Mouse (Mus musculus) stomach, embryonic 16.5 days (tissue): Measurements from ENCODE around the gene Cacna1g. TPM values are rescaled to one million over a fixed set of nuclear protein-coding genes. Genes with fewer than 3 reads are reported as not detected.
"Not testable (repeated sequence)": the region's sequence is repeated elsewhere in the genome, so short reads cannot be mapped to it uniquely, and the experiment has no call there.

Experiments
- ATAC-seq: fragments of 200-750 bp; cut with Nextera tagmentation; 2 replicates; pipeline ENCODE4 v1.8.0; 2017; ENCODE audit warnings: moderate number of reproducible peaks, moderate TSS enrichment; ENCODE audit not compliant: insufficient read depth, low FRiP score
- H3K27ac ChIP-seq: fragments of 300-500 bp; sonication (generic); 2 replicates; pipeline ENCODE4 v1.5.1; 2014; ENCODE audit warnings: low read length
- H3K27me3 ChIP-seq: fragments of 300-500 bp; sonication (generic); 2 replicates; pipeline ENCODE4 v1.6.1; 2014; ENCODE audit warnings: low read length, control low read depth, mixed read lengths; ENCODE audit not compliant: control insufficient read depth, insufficient read depth
- H3K36me3 ChIP-seq: fragments of 300-500 bp; sonication (generic); 2 replicates; pipeline ENCODE4 v1.6.1; 2014; ENCODE audit warnings: low read length; ENCODE audit not compliant: control insufficient read depth, insufficient read depth
- H3K4me1 ChIP-seq: fragments of 300-500 bp; sonication (generic); 2 replicates; pipeline ENCODE4 v1.6.1; 2014; ENCODE audit warnings: low read length, control low read depth, mixed read lengths; ENCODE audit not compliant: control insufficient read depth, insufficient read depth
- H3K4me2 ChIP-seq: fragments of 300-500 bp; sonication (generic); 2 replicates; pipeline ENCODE4 v1.6.1; 2014; ENCODE audit warnings: low read depth, low read length, mixed read lengths
- H3K4me3 ChIP-seq: fragments of 300-500 bp; sonication (generic); replicated peaks from 2 replicates; pipeline ENCODE4 v1.5.1; 2014; ENCODE audit warnings: mild to moderate bottlenecking, low read length
- H3K9ac ChIP-seq: fragments of 300-500 bp; sonication (generic); 2 replicates; pipeline ENCODE4 v1.6.1; 2014; ENCODE audit warnings: low read length
- H3K9me3 ChIP-seq: fragments of 300-500 bp; sonication (generic); replicated peaks from 2 replicates; pipeline ENCODE4 v1.6.1; 2016; ENCODE audit warnings: low read length, control low read depth; ENCODE audit not compliant: control insufficient read depth
- WGBS: fragments of 180-500 bp; shearing (Covaris S2); extraction: QIAGEN DNeasy Blood & Tissue Kit; methylation state at CpG from one replicate; pipeline ENCODE4 v1.1.7; 2014; 5-methylcytosine and 5-hydroxymethylcytosine counted together
- polyA plus RNA-seq: library from polyadenylated mRNA; unstranded; fragments of >200 nt; fragmentation: Nextera tagmentation; extraction: Ambion mirVana; gene quantifications from 2 replicates; pipeline ENCODE4 v1.2.1, GENCODE M21; 2015

Cacna1g gene
- polyA plus RNA-seq, 1 experiment from 2014 or later, result 7.9 TPM

- ATAC-seq, result no peak
Measured at GRCm38 (mm10) chr11:94407803-94408321, 66.1 kb downstream of the Cacna1g start.

GRCm38 (mm10) chr11:94405348-94405747 is 68.7 kb downstream of the Cacna1g start:
- H3K4me2 ChIP-seq, result no peak overlapping the region
- no peaks in the 10 kb centered on the region for H3K36me3 ChIP-seq
- no peak for ATAC-seq
- no peak overlapping the region for H3K4me3 ChIP-seq
- no peak overlapping the region for H3K9ac ChIP-seq
- no peaks in the 10 kb centered on the region for H3K9me3 ChIP-seq
- H3K27ac ChIP-seq, result no peak overlapping the region
- 54% methylated on average over 6 of the region's 6 CpGs for WGBS
- peaks cover 35% of the 10 kb centered on the region for H3K4me1 ChIP-seq
- no peaks in the 10 kb centered on the region for H3K27me3 ChIP-seq

More at GRCm38 (mm10) chr11:94407803-94408321, 66.1 kb downstream of the Cacna1g start:
- H3K9ac ChIP-seq, result no peak overlapping the region
- no peaks in the 10 kb centered on the region for H3K27me3 ChIP-seq
- no peaks in the 10 kb centered on the region for H3K36me3 ChIP-seq
- peaks cover 35% of the 10 kb centered on the region for H3K4me1 ChIP-seq
- no peak overlapping the region for H3K4me2 ChIP-seq
- H3K27ac ChIP-seq, result no peak overlapping the region
- H3K4me3 ChIP-seq, result no peak overlapping the region
- 46% methylated on average over 11 of the region's 11 CpGs for WGBS
- no peaks in the 10 kb centered on the region for H3K9me3 ChIP-seq

- peaks cover 35% of the 10 kb centered on the region for H3K4me1 ChIP-seq
- H3K9me3 ChIP-seq, result no peaks in the 10 kb centered on the region
- no peaks in the 10 kb centered on the region for H3K36me3 ChIP-seq
- peak; percentile 79 for ATAC-seq
- no peak overlapping the region; the same call in 1 of the 2 replicates for H3K9ac ChIP-seq
- 23% methylated on average over 11 of the region's 11 CpGs for WGBS
- no peak overlapping the region for H3K4me3 ChIP-seq
- H3K27me3 ChIP-seq, result no peaks in the 10 kb centered on the region
- H3K4me2 ChIP-seq, result 0 out of 2 replicates have a peak overlapping the region, but pooled peaks have one; percentile 12
- H3K27ac ChIP-seq, result peak overlapping the region; percentile 67; the same call in 1 of the 2 replicates
Measured at GRCm38 (mm10) chr11:94404641-94405260, 69.2 kb downstream of the Cacna1g start.

- Histone ChIP-seq H3K9ac (no peak overlapping the region), H3K4me2 (0 out of 2 replicates have a peak overlapping the region, but pooled peaks have one; percentile 12), H3K27ac (peak overlapping the region; percentile 67; the same call in 1 of the 2 replicates), H3K4me3 (no peak overlapping the region), H3K36me3 (no peaks in the 10 kb centered on the region), H3K4me1 (peaks cover 35% of the 10 kb centered on the region), H3K27me3 (no peaks in the 10 kb centered on the region), H3K9me3 (no peaks in the 10 kb centered on the region)
- WGBS, result 40% methylated on average over 5 of the region's 5 CpGs
- ATAC-seq, result peak; percentile 63
Measured at GRCm38 (mm10) chr11:94404178-94404577, 69.8 kb downstream of the Cacna1g start.

GRCm38 (mm10) chr11:94403757-94404156 is 70.2 kb downstream of the Cacna1g start:
- Histone ChIP-seq H3K36me3 (no peaks in the 10 kb centered on the region), H3K27ac (no peak overlapping the region), H3K27me3 (no peaks in the 10 kb centered on the region), H3K4me2 (no peak overlapping the region), H3K9ac (no peak overlapping the region), H3K4me3 (no peak overlapping the region), H3K4me1 (peaks cover 35% of the 10 kb centered on the region), H3K9me3 (no peaks in the 10 kb centered on the region)
- WGBS, result 75% methylated on average over 10 of the region's 10 CpGs
- ATAC-seq, result no peak

- Histone ChIP-seq H3K4me3 (no peak overlapping the region), H3K36me3 (no peaks in the 10 kb centered on the region), H3K9me3 (no peaks in the 10 kb centered on the region), H3K27me3 (no peaks in the 10 kb centered on the region), H3K9ac (no peak overlapping the region), H3K27ac (no peak overlapping the region), H3K4me2 (no peak overlapping the region), H3K4me1 (peaks cover 31% of the 10 kb centered on the region)
- ATAC-seq, result no peak
- WGBS, result 88% methylated on average over 5 of the region's 5 CpGs
Measured at GRCm38 (mm10) chr11:94402731-94403130, 71.3 kb downstream of the Cacna1g start.

- not testable (repeated sequence) for H3K4me2 ChIP-seq, H3K27ac ChIP-seq, H3K27me3 ChIP-seq, H3K36me3 ChIP-seq, H3K4me3 ChIP-seq, H3K9ac ChIP-seq, H3K9me3 ChIP-seq, ATAC-seq
- WGBS, result 83% methylated on average over 4 of the region's 4 CpGs
- peaks cover 25% of the 10 kb centered on the region for H3K4me1 ChIP-seq
Measured at GRCm38 (mm10) chr11:94402029-94402428, 72.0 kb downstream of the Cacna1g start.

- 55% methylated on average over 6 of the region's 6 CpGs for WGBS
- H3K27me3 ChIP-seq, result no peaks in the 10 kb centered on the region
- no peak overlapping the region for H3K9ac ChIP-seq
- H3K36me3 ChIP-seq, result no peaks in the 10 kb centered on the region
- no peaks in the 10 kb centered on the region for H3K9me3 ChIP-seq
- no peak overlapping the region for H3K4me2 ChIP-seq
- peaks cover 22% of the 10 kb centered on the region for H3K4me1 ChIP-seq
- no peak overlapping the region for H3K4me3 ChIP-seq
- no peak overlapping the region for H3K27ac ChIP-seq
- no peak for ATAC-seq
Measured at GRCm38 (mm10) chr11:94400996-94401395, 73.0 kb downstream of the Cacna1g start.

- H3K4me3 ChIP-seq, result no peak overlapping the region
Measured at GRCm38 (mm10) chr11:94394107-94394506, 79.9 kb downstream of the Cacna1g start.

More at GRCm38 (mm10) chr11:94394107-94394506, 79.9 kb downstream of the Cacna1g start:
- peaks cover 17% of the 10 kb centered on the region for H3K4me1 ChIP-seq
- WGBS, result 85% methylated on average over 7 of the region's 7 CpGs
- no peaks in the 10 kb centered on the region for H3K9me3 ChIP-seq
- H3K9ac ChIP-seq, result no peak overlapping the region
- no peaks in the 10 kb centered on the region for H3K27me3 ChIP-seq
- no peak overlapping the region for H3K27ac ChIP-seq
- no peak for ATAC-seq
- no peaks in the 10 kb centered on the region for H3K36me3 ChIP-seq
- no peak overlapping the region for H3K4me2 ChIP-seq
